Mouse (Mus musculus): ENCODE measurements around the gene Rpl10a. TPM values are rescaled to one million over a fixed set of nuclear protein-coding genes. Genes with fewer than 3 reads are reported as not detected.

The Rpl10a gene
- polyA plus RNA-seq (2014; fragmentation: Nextera tagmentation; extraction: Ambion mirVana): 800 and 852 TPM in 2 replicates

- Histone ChIP-seq H3K36me3 (ENCODE audit: control insufficient read depth, insufficient read depth, low read length) (peaks cover 63% of the 10 kb centered on the region), H3K4me2 (ENCODE audit: low read depth, low read length) (peak within 1 kb of the TSS; percentile 85), H3K27me3 (replicated peaks; ENCODE audit: control insufficient read depth, insufficient read depth, low read length) (no peaks in the 10 kb centered on the region), H3K4me3 (ENCODE audit: low read depth, low read length) (peak within 1 kb of the TSS; percentile 85), H3K4me1 (ENCODE audit: control insufficient read depth, insufficient read depth, low read length) (peaks cover 20% of the 10 kb centered on the region), H3K27ac (replicated peaks; ENCODE audit: low read depth, low read length) (peak within 1 kb of the TSS; percentile 98), H3K9ac (ENCODE audit: low read depth, low read length) (peak within 1 kb of the TSS; percentile 98), H3K9me3 (ENCODE audit: control insufficient read depth, low read length) (no peaks in the 10 kb centered on the region)
- ATAC-seq (ENCODE audit: low read depth) (peak; percentile 91), DNase-seq (ENCODE audit: low spot score) (peak; percentile 97)
- 0% methylated on average over 20 of the region's 67 CpGs for WGBS
Observed at GRCm38 (mm10) chr17:28328366-28328928, at the start of gene Rpl10a. Gene Rpl10a (plus strand): TSS chr17:28328471.

- ATAC-seq (ENCODE audit: low read depth) (no peak), DNase-seq (ENCODE audit: low spot score) (no peak)
- Histone ChIP-seq H3K4me1 (ENCODE audit: control insufficient read depth, insufficient read depth, low read length) (peaks cover 7% of the 10 kb centered on the region; the same call in 1 of the 2 replicates), H3K27ac (replicated peaks; ENCODE audit: low read depth, low read length) (0 out of 2 replicates have a peak overlapping the region, but pooled peaks have one; percentile 15), H3K27me3 (replicated peaks; ENCODE audit: control insufficient read depth, insufficient read depth, low read length) (no peaks in the 10 kb centered on the region), H3K4me3 (ENCODE audit: low read depth, low read length) (no peak overlapping the region), H3K36me3 (ENCODE audit: control insufficient read depth, insufficient read depth, low read length) (no peaks in the 10 kb centered on the region), H3K9ac (ENCODE audit: low read depth, low read length) (no peak overlapping the region), H3K4me2 (ENCODE audit: low read depth, low read length) (no peak overlapping the region), H3K9me3 (ENCODE audit: control insufficient read depth, low read length) (no peaks in the 10 kb centered on the region)
- WGBS: 40% methylated on average over 4 of the region's 4 CpGs
Observed at GRCm38 (mm10) chr17:28279236-28279635, 49.0 kb upstream of the Rpl10a start.

- Histone ChIP-seq H3K4me3 (ENCODE audit: low read depth, low read length) (no peak overlapping the region), H3K4me1 (ENCODE audit: control insufficient read depth, insufficient read depth, low read length) (peaks cover 7% of the 10 kb centered on the region; the same call in 1 of the 2 replicates), H3K9ac (ENCODE audit: low read depth, low read length) (peak overlapping the region; percentile 34; the same call in 1 of the 2 replicates), H3K27ac (replicated peaks; ENCODE audit: low read depth, low read length) (0 out of 2 replicates have a peak overlapping the region, but pooled peaks have one; percentile 15), H3K36me3 (ENCODE audit: control insufficient read depth, insufficient read depth, low read length) (no peaks in the 10 kb centered on the region), H3K27me3 (replicated peaks; ENCODE audit: control insufficient read depth, insufficient read depth, low read length) (no peaks in the 10 kb centered on the region), H3K4me2 (ENCODE audit: low read depth, low read length) (no peak overlapping the region), H3K9me3 (ENCODE audit: control insufficient read depth, low read length) (no peaks in the 10 kb centered on the region)
- 64% methylated on average over 15 of the region's 15 CpGs for WGBS
- ATAC-seq (ENCODE audit: low read depth) (no peak; the same call in 1 of the 2 replicates), DNase-seq (ENCODE audit: low spot score) (no peak)
Observed at GRCm38 (mm10) chr17:28279780-28280422, 48.4 kb upstream of the Rpl10a start.

- Histone ChIP-seq H3K9me3 (ENCODE audit: control insufficient read depth, low read length) (no peaks in the 10 kb centered on the region), H3K9ac (ENCODE audit: low read depth, low read length) (no peak overlapping the region), H3K36me3 (ENCODE audit: control insufficient read depth, insufficient read depth, low read length) (no peaks in the 10 kb centered on the region), H3K27me3 (replicated peaks; ENCODE audit: control insufficient read depth, insufficient read depth, low read length) (no peaks in the 10 kb centered on the region), H3K27ac (replicated peaks; ENCODE audit: low read depth, low read length) (no peak overlapping the region), H3K4me2 (ENCODE audit: low read depth, low read length) (no peak overlapping the region), H3K4me3 (ENCODE audit: low read depth, low read length) (no peak overlapping the region), H3K4me1 (ENCODE audit: control insufficient read depth, insufficient read depth, low read length) (peaks cover 7% of the 10 kb centered on the region; the same call in 1 of the 2 replicates)
- DNase-seq (ENCODE audit: low spot score): no peak
- ATAC-seq (ENCODE audit: low read depth): no peak
- 75% methylated on average over 7 of the region's 7 CpGs for WGBS
Observed at GRCm38 (mm10) chr17:28280423-28280800, 47.9 kb upstream of the Rpl10a start.

GRCm38 (mm10) chr17:28280831-28281377, 47.4 kb upstream of the Rpl10a start:
- H3K9me3 ChIP-seq (ENCODE audit: control insufficient read depth, low read length): no peaks in the 10 kb centered on the region
- H3K4me1 ChIP-seq (ENCODE audit: control insufficient read depth, insufficient read depth, low read length): peaks cover 7% of the 10 kb centered on the region; the same call in 1 of the 2 replicates
- H3K4me2 ChIP-seq (ENCODE audit: low read depth, low read length): no peak overlapping the region
- DNase-seq (ENCODE audit: low spot score): peak; percentile 40
- H3K27ac ChIP-seq (replicated peaks; ENCODE audit: low read depth, low read length): no peak overlapping the region
- peak; percentile 32 for ATAC-seq (ENCODE audit: low read depth)
- H3K27me3 ChIP-seq (replicated peaks; ENCODE audit: control insufficient read depth, insufficient read depth, low read length): no peaks in the 10 kb centered on the region
- no peaks in the 10 kb centered on the region for H3K36me3 ChIP-seq (ENCODE audit: control insufficient read depth, insufficient read depth, low read length)
- no peak overlapping the region for H3K4me3 ChIP-seq (ENCODE audit: low read depth, low read length)
- H3K9ac ChIP-seq (ENCODE audit: low read depth, low read length): no peak overlapping the region
- WGBS: 37% methylated on average over 4 of the region's 5 CpGs

DNA sequence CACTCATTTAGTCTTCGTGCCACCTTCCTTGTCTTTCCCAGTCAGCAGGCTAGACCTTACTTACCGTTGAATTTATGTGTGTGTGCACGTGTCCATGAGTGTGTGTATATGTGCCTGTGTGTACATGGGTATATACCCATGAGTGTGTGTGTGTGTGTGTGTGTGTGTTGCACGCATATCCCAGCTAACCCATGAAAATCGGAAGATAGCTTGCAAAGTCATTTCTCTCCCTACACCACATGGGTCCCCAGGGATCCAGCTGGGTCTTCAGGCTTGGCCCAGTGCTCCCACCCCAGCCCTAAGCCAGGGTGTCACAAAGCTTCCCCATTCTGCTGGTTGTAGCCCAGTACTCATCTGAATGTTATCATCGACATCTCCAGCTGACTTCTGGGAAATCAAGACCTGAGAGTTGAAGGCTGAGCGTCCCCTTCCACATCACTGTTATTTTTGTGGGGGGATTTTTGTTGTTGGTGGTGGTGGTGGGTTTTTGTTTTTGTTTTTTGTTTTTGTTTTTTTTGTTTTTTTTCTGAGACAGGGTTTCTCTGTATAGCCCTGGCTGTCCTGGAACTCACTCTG, 46.3 kb upstream of the Rpl10a start:
- Histone ChIP-seq H3K4me1 (ENCODE audit: control insufficient read depth, insufficient read depth, low read length) (peaks cover 7% of the 10 kb centered on the region; the same call in 1 of the 2 replicates), H3K27ac (replicated peaks; ENCODE audit: low read depth, low read length) (no peak overlapping the region; the same call in 1 of the 2 replicates), H3K4me3 (ENCODE audit: low read depth, low read length) (no peak overlapping the region), H3K36me3 (ENCODE audit: control insufficient read depth, insufficient read depth, low read length) (0 out of 2 replicates have a peak, but pooled peaks cover 3% of the 10 kb centered on the region), H3K9me3 (ENCODE audit: control insufficient read depth, low read length) (no peaks in the 10 kb centered on the region), H3K27me3 (replicated peaks; ENCODE audit: control insufficient read depth, insufficient read depth, low read length) (no peaks in the 10 kb centered on the region), H3K4me2 (ENCODE audit: low read depth, low read length) (no peak overlapping the region), H3K9ac (ENCODE audit: low read depth, low read length) (no peak overlapping the region)
- DNase-seq (ENCODE audit: low spot score) (no peak), ATAC-seq (ENCODE audit: low read depth) (no peak)
- WGBS: 91% methylated on average over 7 of the region's 7 CpGs

GRCm38 (mm10) chr17:28283199-28283598, 45.1 kb upstream of the Rpl10a start:
- no peaks in the 10 kb centered on the region for H3K27me3 ChIP-seq (replicated peaks; ENCODE audit: control insufficient read depth, insufficient read depth, low read length)

GRCm38 (mm10) chr17:28286133-28286532, 42.1 kb upstream of the Rpl10a start:
- Histone ChIP-seq H3K36me3 (ENCODE audit: control insufficient read depth, insufficient read depth, low read length) (0 out of 2 replicates have a peak, but pooled peaks cover 3% of the 10 kb centered on the region), H3K27ac (replicated peaks; ENCODE audit: low read depth, low read length) (no peak overlapping the region), H3K4me2 (ENCODE audit: low read depth, low read length) (no peak overlapping the region), H3K9ac (ENCODE audit: low read depth, low read length) (no peak overlapping the region), H3K9me3 (ENCODE audit: control insufficient read depth, low read length) (no peaks in the 10 kb centered on the region), H3K27me3 (replicated peaks; ENCODE audit: control insufficient read depth, insufficient read depth, low read length) (no peaks in the 10 kb centered on the region), H3K4me3 (ENCODE audit: low read depth, low read length) (no peak overlapping the region), H3K4me1 (ENCODE audit: control insufficient read depth, insufficient read depth, low read length) (no peaks in the 10 kb centered on the region)
- DNase-seq (ENCODE audit: low spot score) (no peak), ATAC-seq (ENCODE audit: low read depth) (no peak)
- WGBS: 63% methylated on average over 10 of the region's 10 CpGs

More at GRCm38 (mm10) chr17:28283199-28283598, 45.1 kb upstream of the Rpl10a start:
- Histone ChIP-seq H3K36me3 (ENCODE audit: control insufficient read depth, insufficient read depth, low read length) (0 out of 2 replicates have a peak, but pooled peaks cover 3% of the 10 kb centered on the region), H3K4me2 (ENCODE audit: low read depth, low read length) (no peak overlapping the region), H3K9me3 (ENCODE audit: control insufficient read depth, low read length) (no peaks in the 10 kb centered on the region), H3K9ac (ENCODE audit: low read depth, low read length) (no peak overlapping the region), H3K27ac (replicated peaks; ENCODE audit: low read depth, low read length) (no peak overlapping the region), H3K4me1 (ENCODE audit: control insufficient read depth, insufficient read depth, low read length) (peaks cover 7% of the 10 kb centered on the region; the same call in 1 of the 2 replicates), H3K4me3 (ENCODE audit: low read depth, low read length) (no peak overlapping the region)
- no peak for ATAC-seq (ENCODE audit: low read depth)
- WGBS: 87% methylated on average over 10 of the region's 10 CpGs
- DNase-seq (ENCODE audit: low spot score): no peak
